Mouse (Mus musculus) kidney, postnatal 25 days (tissue): ENCODE data around the gene Aqp9.

Source experiments
- DNase-seq, 2 experiments: peaks; one replicate each; pipeline ENCODE4 v3.0.0; 2021; ENCODE audit warnings: mixed read lengths in 2 of 2

Aqp9 gene

GRCm38 (mm10) chr9:71166871-71167465 lies 1.5 kb downstream of the Aqp9 start:
- DNase-seq = no peak

GRCm38 (mm10) chr9:71166019-71166705 lies 2.3 kb downstream of the Aqp9 start:
- no peak for DNase-seq

GRCm38 (mm10) chr9:71165510-71165909 lies 3.0 kb downstream of the Aqp9 start:
- no peak for DNase-seq

- no peak for DNase-seq
Observed at GRCm38 (mm10) chr9:71165061-71165460, 3.4 kb downstream of the Aqp9 start.

GRCm38 (mm10) chr9:71164353-71164752 lies 4.1 kb downstream of the Aqp9 start:
- DNase-seq = no peak

- no peak for DNase-seq
Observed at GRCm38 (mm10) chr9:71162858-71163740, 5.4 kb downstream of the Aqp9 start.

- no peak for DNase-seq
Observed at GRCm38 (mm10) chr9:71162131-71162857, 6.2 kb downstream of the Aqp9 start.

- no peak for DNase-seq
Observed at GRCm38 (mm10) chr9:71160849-71161711, 7.4 kb downstream of the Aqp9 start.

GRCm38 (mm10) chr9:71159686-71160085 lies 8.8 kb downstream of the Aqp9 start:
- no peak for DNase-seq

- no peak for DNase-seq
Observed at GRCm38 (mm10) chr9:71159060-71159626, 9.3 kb downstream of the Aqp9 start.

GRCm38 (mm10) chr9:71157921-71158646 lies 10.4 kb downstream of the Aqp9 start:
- no peak for DNase-seq

- no peak for DNase-seq
Observed at GRCm38 (mm10) chr9:71156447-71157035, 11.9 kb downstream of the Aqp9 start.

GRCm38 (mm10) chr9:71155399-71156005 lies 13.0 kb downstream of the Aqp9 start:
- DNase-seq = no peak

- no peak for DNase-seq
Observed at GRCm38 (mm10) chr9:71151386-71151785, 17.1 kb downstream of the Aqp9 start.

- no peak for DNase-seq
Observed at GRCm38 (mm10) chr9:71150175-71150574, 18.3 kb downstream of the Aqp9 start.

GRCm38 (mm10) chr9:71148890-71149289 lies 19.6 kb downstream of the Aqp9 start:
- DNase-seq = no peak

- DNase-seq = peak in 1 of 2 experiments; percentile 26
Observed at GRCm38 (mm10) chr9:71146210-71146609, 22.3 kb downstream of the Aqp9 start.

GRCm38 (mm10) chr9:71140205-71140604 lies 28.3 kb downstream of the Aqp9 start:
- no peak for DNase-seq

GRCm38 (mm10) chr9:71138936-71139335 lies 29.5 kb downstream of the Aqp9 start:
- DNase-seq = peak; percentile 11 to 41
